Mouse (Mus musculus): ENCODE data around the gene Ccdc87. TPM values are rescaled to one million over a fixed set of nuclear protein-coding genes. Genes with fewer than 3 reads are reported as not detected.

The Ccdc87 gene
- polyA plus RNA-seq, 1 experiment from 2014 or later = 0.62 TPM

- no peaks in the 10 kb centered on the region for H3K36me3 ChIP-seq (ENCODE audit: control insufficient read depth, insufficient read depth)
- H3K4me3 ChIP-seq (replicated peaks; ENCODE audit: low read length) = no peak overlapping the region
- H3K4me1 ChIP-seq (replicated peaks; ENCODE audit: control insufficient read depth, insufficient read depth, low read length) = 0 out of 2 replicates have a peak, but pooled peaks cover 3% of the 10 kb centered on the region
- ATAC-seq = no peak
- no peak overlapping the region for H3K27ac ChIP-seq (ENCODE audit: low read length)
- no peaks in the 10 kb centered on the region for H3K9me3 ChIP-seq (ENCODE audit: control insufficient read depth, low read length)
- no peak overlapping the region for H3K9ac ChIP-seq (replicated peaks; ENCODE audit: low read depth, low read length)
- H3K4me2 ChIP-seq (ENCODE audit: low read length) = no peak overlapping the region
- WGBS = 65% methylated on average over 7 of the region's 7 CpGs
- H3K27me3 ChIP-seq (replicated peaks; ENCODE audit: control insufficient read depth, insufficient read depth, low read length) = no peaks in the 10 kb centered on the region
Measured at GRCm38 (mm10) chr19:4829156-4829555, 10.0 kb upstream of the Ccdc87 start.

- Histone ChIP-seq H3K9me3 (ENCODE audit: control insufficient read depth, low read length) (no peaks in the 10 kb centered on the region), H3K4me2 (ENCODE audit: low read length) (no peak overlapping the region), H3K27me3 (replicated peaks; ENCODE audit: control insufficient read depth, insufficient read depth, low read length) (no peaks in the 10 kb centered on the region), H3K27ac (ENCODE audit: low read length) (no peak overlapping the region), H3K4me1 (replicated peaks; ENCODE audit: control insufficient read depth, insufficient read depth, low read length) (peaks cover 13% of the 10 kb centered on the region), H3K9ac (replicated peaks; ENCODE audit: low read depth, low read length) (no peak overlapping the region), H3K4me3 (replicated peaks; ENCODE audit: low read length) (no peak overlapping the region), H3K36me3 (ENCODE audit: control insufficient read depth, insufficient read depth) (no peaks in the 10 kb centered on the region)
- no peak for ATAC-seq
- 91% methylated on average over 8 of the region's 8 CpGs for WGBS
Measured at GRCm38 (mm10) chr19:4833977-4834376, 5.2 kb upstream of the Ccdc87 start.

- Histone ChIP-seq H3K36me3 (ENCODE audit: control insufficient read depth, insufficient read depth) (no peaks in the 10 kb centered on the region), H3K4me1 (replicated peaks; ENCODE audit: control insufficient read depth, insufficient read depth, low read length) (peaks cover 18% of the 10 kb centered on the region), H3K27me3 (replicated peaks; ENCODE audit: control insufficient read depth, insufficient read depth, low read length) (peaks cover 17% of the 10 kb centered on the region), H3K4me3 (replicated peaks; ENCODE audit: low read length) (no peak overlapping the region), H3K9ac (replicated peaks; ENCODE audit: low read depth, low read length) (no peak overlapping the region), H3K4me2 (ENCODE audit: low read length) (no peak overlapping the region), H3K9me3 (ENCODE audit: control insufficient read depth, low read length) (no peaks in the 10 kb centered on the region), H3K27ac (ENCODE audit: low read length) (no peak overlapping the region)
- WGBS = 75% methylated on average over 2 of the region's 2 CpGs
- no peak for ATAC-seq
Measured at GRCm38 (mm10) chr19:4836096-4836495, 3.1 kb upstream of the Ccdc87 start.

DNA sequence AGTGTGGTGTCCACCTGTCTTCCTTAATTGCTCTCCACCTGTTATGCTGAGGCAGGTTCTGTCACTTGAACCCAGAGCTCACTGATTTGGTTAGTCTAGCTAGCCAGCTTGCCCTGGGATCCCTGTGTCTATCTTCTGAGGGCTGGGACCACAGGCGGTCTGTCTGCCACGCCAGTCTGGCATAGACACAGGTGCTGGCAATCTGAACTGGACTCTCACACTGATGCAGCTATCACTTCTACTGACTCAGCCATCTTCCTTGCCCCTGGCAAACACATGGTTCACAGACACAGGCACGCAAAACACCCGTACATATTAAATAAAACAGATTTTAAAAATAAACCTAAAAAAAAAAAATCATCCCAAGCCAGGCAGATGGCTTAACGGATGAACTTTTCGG is 2.1 kb upstream of the Ccdc87 start:
- peaks cover 18% of the 10 kb centered on the region for H3K4me1 ChIP-seq (replicated peaks; ENCODE audit: control insufficient read depth, insufficient read depth, low read length)
- no peak for ATAC-seq
- no peaks in the 10 kb centered on the region for H3K36me3 ChIP-seq (ENCODE audit: control insufficient read depth, insufficient read depth)
- H3K9ac ChIP-seq (replicated peaks; ENCODE audit: low read depth, low read length) = no peak overlapping the region
- no peaks in the 10 kb centered on the region for H3K9me3 ChIP-seq (ENCODE audit: control insufficient read depth, low read length)
- H3K4me3 ChIP-seq (replicated peaks; ENCODE audit: low read length) = no peak overlapping the region
- no peak overlapping the region for H3K4me2 ChIP-seq (ENCODE audit: low read length)
- peaks cover 24% of the 10 kb centered on the region for H3K27me3 ChIP-seq (replicated peaks; ENCODE audit: control insufficient read depth, insufficient read depth, low read length)
- H3K27ac ChIP-seq (ENCODE audit: low read length) = no peak overlapping the region
- WGBS = 95% methylated on average over 6 of the region's 6 CpGs

- Histone ChIP-seq H3K9me3 (ENCODE audit: control insufficient read depth, low read length) (no peaks in the 10 kb centered on the region), H3K27me3 (replicated peaks; ENCODE audit: control insufficient read depth, insufficient read depth, low read length) (peaks cover 24% of the 10 kb centered on the region), H3K4me2 (ENCODE audit: low read length) (peak overlapping the region; percentile 100), H3K36me3 (ENCODE audit: control insufficient read depth, insufficient read depth) (no peaks in the 10 kb centered on the region), H3K27ac (ENCODE audit: low read length) (no peak overlapping the region), H3K4me3 (replicated peaks; ENCODE audit: low read length) (peak overlapping the region; percentile 73), H3K4me1 (replicated peaks; ENCODE audit: control insufficient read depth, insufficient read depth, low read length) (peaks cover 18% of the 10 kb centered on the region), H3K9ac (replicated peaks; ENCODE audit: low read depth, low read length) (peak overlapping the region; percentile 66)
- 30% methylated on average over 10 of the region's 10 CpGs for WGBS
- ATAC-seq = peak; percentile 24
Measured at GRCm38 (mm10) chr19:4838526-4839140, 533 bp upstream of the Ccdc87 start.

- no peak for ATAC-seq
Measured at GRCm38 (mm10) chr19:4840848-4841247, 1.7 kb downstream of the Ccdc87 start.

DNA sequence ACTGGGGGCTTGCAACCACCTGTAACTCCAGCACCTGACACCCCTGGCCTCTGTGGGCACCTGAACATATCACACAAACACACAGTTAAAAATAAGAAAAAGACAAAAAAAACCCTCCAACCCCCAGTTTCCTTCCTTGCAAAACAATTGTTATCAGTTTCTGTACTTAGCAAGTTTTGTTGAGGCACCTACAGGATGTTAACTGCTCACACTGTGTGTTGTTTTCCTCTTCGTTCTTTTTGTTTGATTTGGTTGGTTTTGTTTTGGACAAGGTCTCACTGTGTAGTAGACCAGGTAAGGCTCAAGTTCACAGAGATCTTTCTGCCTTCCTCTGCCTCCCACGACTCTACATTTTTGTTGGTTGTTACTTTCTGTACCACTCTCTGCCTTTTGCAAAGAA is 3.4 kb downstream of the Ccdc87 start:
- H3K4me2 ChIP-seq (ENCODE audit: low read length) = no peak overlapping the region
- H3K27me3 ChIP-seq (replicated peaks; ENCODE audit: control insufficient read depth, insufficient read depth, low read length) = peaks cover 24% of the 10 kb centered on the region
- no peaks in the 10 kb centered on the region for H3K9me3 ChIP-seq (ENCODE audit: control insufficient read depth, low read length)
- no peaks in the 10 kb centered on the region for H3K36me3 ChIP-seq (ENCODE audit: control insufficient read depth, insufficient read depth)
- no peak overlapping the region for H3K9ac ChIP-seq (replicated peaks; ENCODE audit: low read depth, low read length)
- no peak overlapping the region for H3K27ac ChIP-seq (ENCODE audit: low read length)
- peaks cover 18% of the 10 kb centered on the region for H3K4me1 ChIP-seq (replicated peaks; ENCODE audit: control insufficient read depth, insufficient read depth, low read length)
- WGBS = 71% methylated on average over 2 of the region's 2 CpGs
- ATAC-seq = no peak
- H3K4me3 ChIP-seq (replicated peaks; ENCODE audit: low read length) = no peak overlapping the region

More at GRCm38 (mm10) chr19:4840848-4841247, 1.7 kb downstream of the Ccdc87 start:
- no peak overlapping the region for H3K9ac ChIP-seq (replicated peaks; ENCODE audit: low read depth, low read length)
- peaks cover 18% of the 10 kb centered on the region for H3K4me1 ChIP-seq (replicated peaks; ENCODE audit: control insufficient read depth, insufficient read depth, low read length)
- H3K36me3 ChIP-seq (ENCODE audit: control insufficient read depth, insufficient read depth) = no peaks in the 10 kb centered on the region
- WGBS = 87% methylated on average over 9 of the region's 9 CpGs
- H3K4me3 ChIP-seq (replicated peaks; ENCODE audit: low read length) = no peak overlapping the region
- no peak overlapping the region for H3K27ac ChIP-seq (ENCODE audit: low read length)
- H3K27me3 ChIP-seq (replicated peaks; ENCODE audit: control insufficient read depth, insufficient read depth, low read length) = peaks cover 24% of the 10 kb centered on the region
- no peak overlapping the region for H3K4me2 ChIP-seq (ENCODE audit: low read length)
- H3K9me3 ChIP-seq (ENCODE audit: control insufficient read depth, low read length) = no peaks in the 10 kb centered on the region

GRCm38 (mm10) chr19:4845846-4846245 is 6.7 kb downstream of the Ccdc87 start:
- no peaks in the 10 kb centered on the region for H3K9me3 ChIP-seq (ENCODE audit: control insufficient read depth, low read length)
- no peaks in the 10 kb centered on the region for H3K4me1 ChIP-seq (replicated peaks; ENCODE audit: control insufficient read depth, insufficient read depth, low read length)
- H3K4me2 ChIP-seq (ENCODE audit: low read length) = no peak overlapping the region
- H3K27ac ChIP-seq (ENCODE audit: low read length) = no peak overlapping the region
- no peak for ATAC-seq
- H3K9ac ChIP-seq (replicated peaks; ENCODE audit: low read depth, low read length) = no peak overlapping the region
- H3K27me3 ChIP-seq (replicated peaks; ENCODE audit: control insufficient read depth, insufficient read depth, low read length) = peaks cover 12% of the 10 kb centered on the region
- no peaks in the 10 kb centered on the region for H3K36me3 ChIP-seq (ENCODE audit: control insufficient read depth, insufficient read depth)
- WGBS = 68% methylated on average over 2 of the region's 2 CpGs
- no peak overlapping the region for H3K4me3 ChIP-seq (replicated peaks; ENCODE audit: low read length)

- Histone ChIP-seq H3K9me3 (ENCODE audit: control insufficient read depth, low read length) (no peaks in the 10 kb centered on the region), H3K27ac (ENCODE audit: low read length) (no peak overlapping the region), H3K4me2 (ENCODE audit: low read length) (no peak overlapping the region), H3K36me3 (ENCODE audit: control insufficient read depth, insufficient read depth) (no peaks in the 10 kb centered on the region), H3K27me3 (replicated peaks; ENCODE audit: control insufficient read depth, insufficient read depth, low read length) (0 out of 2 replicates have a peak, but pooled peaks cover 2% of the 10 kb centered on the region), H3K4me1 (replicated peaks; ENCODE audit: control insufficient read depth, insufficient read depth, low read length) (no peaks in the 10 kb centered on the region), H3K9ac (replicated peaks; ENCODE audit: low read depth, low read length) (no peak overlapping the region), H3K4me3 (replicated peaks; ENCODE audit: low read length) (no peak overlapping the region)
- 32% methylated on average over 7 of the region's 7 CpGs for WGBS
- no peak for ATAC-seq
Measured at GRCm38 (mm10) chr19:4847490-4847889, 8.3 kb downstream of the Ccdc87 start.

- no peak overlapping the region for H3K4me2 ChIP-seq (ENCODE audit: low read length)
- 0 out of 2 replicates have a peak, but pooled peaks cover 3% of the 10 kb centered on the region for H3K4me1 ChIP-seq (replicated peaks; ENCODE audit: control insufficient read depth, insufficient read depth, low read length)
- H3K9me3 ChIP-seq (ENCODE audit: control insufficient read depth, low read length) = no peaks in the 10 kb centered on the region
- 57% methylated on average over 4 of the region's 4 CpGs for WGBS
- no peak for ATAC-seq
- no peak overlapping the region for H3K9ac ChIP-seq (replicated peaks; ENCODE audit: low read depth, low read length)
- 0 out of 2 replicates have a peak, but pooled peaks cover 2% of the 10 kb centered on the region for H3K27me3 ChIP-seq (replicated peaks; ENCODE audit: control insufficient read depth, insufficient read depth, low read length)
- no peak overlapping the region for H3K4me3 ChIP-seq (replicated peaks; ENCODE audit: low read length)
- H3K27ac ChIP-seq (ENCODE audit: low read length) = no peak overlapping the region
- no peaks in the 10 kb centered on the region for H3K36me3 ChIP-seq (ENCODE audit: control insufficient read depth, insufficient read depth)
Measured at GRCm38 (mm10) chr19:4849800-4850199, 10.6 kb downstream of the Ccdc87 start.

Data from forebrain, embryonic 16.5 days (tissue).